ENCODE assay signal across 27 mouse cellular contexts in the genomic region with DNA sequence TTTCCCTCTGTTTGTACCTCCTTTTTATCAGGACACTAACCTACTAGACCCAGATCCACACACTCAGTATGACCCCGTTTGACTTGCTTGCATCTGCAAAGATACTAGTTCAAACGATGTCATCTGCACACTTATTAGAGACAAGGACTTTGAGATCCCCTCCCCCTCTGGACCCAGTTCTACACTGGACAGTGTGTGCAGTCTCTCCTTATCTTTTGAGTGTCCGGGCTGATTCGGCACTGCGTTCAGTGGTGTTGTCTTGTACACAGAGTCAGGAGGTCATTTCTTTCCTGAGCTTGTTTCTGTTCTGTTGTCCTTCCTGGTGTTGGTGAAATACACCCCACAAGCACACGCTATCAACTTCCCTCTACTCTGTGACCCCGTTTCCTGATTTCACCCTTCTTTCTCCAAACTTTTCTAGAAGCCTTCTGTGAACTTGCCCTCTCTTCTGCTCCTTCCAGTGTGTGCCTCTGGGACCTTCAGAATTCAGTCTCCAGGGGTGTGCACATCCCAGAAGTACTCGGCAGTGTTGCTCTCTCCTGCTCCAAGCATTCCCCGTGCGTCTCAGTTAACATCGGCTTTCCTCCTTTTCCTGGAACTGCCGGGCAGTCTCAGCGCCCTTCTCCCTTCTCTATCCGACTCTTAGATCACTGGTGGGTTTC. TPM values are rescaled to one million over a fixed set of nuclear protein-coding genes. Genes with fewer than 3 reads are reported as not detected.
DNase-seq lines count a peak whose midpoint lies in the region; ATAC-seq and TF ChIP-seq lines count a peak whose summit lies in the region.
"Had no signal": no experiment of that assay in that cellular context is flagged by ENCODE, and none has a peak within 500 bp of the region (broad histone marks: within the 10 kb centered on the region; RNA-seq: fewer than 3 reads in every experiment).

No protein-coding gene starts in this region.

- H3K9me3 ChIP-seq in heart, embryonic 11.5 days (replicated peaks; ENCODE audit: control insufficient read depth, low read length), result no peaks in the 10 kb centered on the region
- no peaks in the 10 kb centered on the region for H3K9me3 ChIP-seq in heart, embryonic 15.5 days (replicated peaks)
- H3K9me3 ChIP-seq in liver, embryonic 13.5 days (replicated peaks), result no peaks in the 10 kb centered on the region
- H3K9me3 ChIP-seq: embryonic facial prominence, embryonic 13.5 days; limb, embryonic 13.5 days; neural tube, embryonic 13.5 days had no signal

- H3K9ac ChIP-seq in heart, embryonic 11.5 days (ENCODE audit: low read depth, low read length), result peak overlapping the region; percentile 43; the same call in 1 of the 2 replicates
- H3K9ac ChIP-seq in heart, embryonic 15.5 days, result no peak overlapping the region
- no peak overlapping the region for H3K9ac ChIP-seq in liver, embryonic 13.5 days
- H3K9ac ChIP-seq: embryonic facial prominence, embryonic 13.5 days; limb, embryonic 13.5 days; neural tube, embryonic 13.5 days had no signal

- no peak for DNase-seq in heart, adult 9 months (ENCODE audit: low spot score in 2 of 2)
- no peak for DNase-seq in liver, embryonic 13.5 days
- DNase-seq in kidney, adult 9 months, result no peak
- no peak for DNase-seq in left cerebral cortex, adult 2 months (ENCODE audit: extremely low spot score in 1 of 2, low spot score in 2 of 2)
- no peak for DNase-seq in frontal cortex, postnatal 10 days (ENCODE audit: low spot score in 2 of 2)
- DNase-seq: adrenal gland, adult 2 months; cerebellum, adult 11-12 months; cerebellum, postnatal 14 days; gastrocnemius, postnatal 10 days; kidney, postnatal 4 days; lung, adult 2 months; retina, postnatal 1 day; right cerebral cortex, postnatal 25 days; spleen, adult 18-20 months had no signal

- peak overlapping the region; percentile 5; the same call in 1 of the 2 replicates for H3K4me3 ChIP-seq in heart, embryonic 11.5 days (ENCODE audit: low read depth, low read length)
- H3K4me3 ChIP-seq in heart, embryonic 15.5 days, result no peak overlapping the region
- no peak overlapping the region for H3K4me3 ChIP-seq in liver, embryonic 13.5 days (replicated peaks)
- H3K4me3 ChIP-seq in left cerebral cortex, adult 2 months, result no peak overlapping the region
- H3K4me3 ChIP-seq: embryonic facial prominence, embryonic 13.5 days; erythroblast, embryonic 14.5 days; limb, embryonic 13.5 days; myocyte; neural tube, embryonic 13.5 days had no signal

- intact Hi-C loops in left cerebral cortex, adult 2 months (cut with DNase I), result no loop called here

- peaks cover 37% of the 10 kb centered on the region for H3K4me1 ChIP-seq in heart, embryonic 11.5 days (ENCODE audit: control insufficient read depth, insufficient read depth, low read length)
- H3K4me1 ChIP-seq in heart, embryonic 15.5 days (replicated peaks), result peaks cover 37% of the 10 kb centered on the region
- H3K4me1 ChIP-seq in liver, embryonic 13.5 days (replicated peaks), result peaks cover 20% of the 10 kb centered on the region
- H3K4me1 ChIP-seq: limb, embryonic 13.5 days had no signal

- no peak for TF ChIP-seq CTCF in left cerebral cortex, adult 2 months (IDR thresholded peaks at IDR 0.05)

- peak overlapping the region; percentile 64 for H3K27ac ChIP-seq in heart, embryonic 11.5 days (ENCODE audit: low read depth, low read length)
- no peak overlapping the region for H3K27ac ChIP-seq in heart, embryonic 15.5 days
- no peak overlapping the region for H3K27ac ChIP-seq in liver, embryonic 13.5 days
- no peak overlapping the region for H3K27ac ChIP-seq in left cerebral cortex, adult 2 months
- H3K27ac ChIP-seq: embryonic facial prominence, embryonic 13.5 days; limb, embryonic 13.5 days; neural tube, embryonic 13.5 days had no signal

- 15% methylated on average over 14 of the region's 14 CpGs for WGBS in heart, embryonic 11.5 days (ENCODE audit: insufficient replicate concordance)
- 20% methylated on average over 14 of the region's 14 CpGs for WGBS in heart, embryonic 15.5 days
- 19% methylated on average over 14 of the region's 14 CpGs for WGBS in liver, embryonic 13.5 days (ENCODE audit: insufficient replicate concordance)

- no peaks in the 10 kb centered on the region for H3K36me3 ChIP-seq in heart, embryonic 11.5 days (ENCODE audit: control insufficient read depth, insufficient read depth, low read length)
- no peaks in the 10 kb centered on the region for H3K36me3 ChIP-seq in heart, embryonic 15.5 days
- H3K36me3 ChIP-seq in liver, embryonic 13.5 days, result no peaks in the 10 kb centered on the region
- H3K36me3 ChIP-seq: embryonic facial prominence, embryonic 13.5 days; limb, embryonic 13.5 days; neural tube, embryonic 13.5 days had no signal

- no peaks in the 10 kb centered on the region for H3K27me3 ChIP-seq in heart, embryonic 11.5 days (ENCODE audit: control insufficient read depth, insufficient read depth, low read length)
- no peaks in the 10 kb centered on the region for H3K27me3 ChIP-seq in heart, embryonic 15.5 days
- no peaks in the 10 kb centered on the region for H3K27me3 ChIP-seq in liver, embryonic 13.5 days
- H3K27me3 ChIP-seq: embryonic facial prominence, embryonic 13.5 days; limb, embryonic 13.5 days; neural tube, embryonic 13.5 days had no signal

- no peak for ATAC-seq in heart, embryonic 11.5 days (replicated peaks; ENCODE audit: insufficient number of reproducible peaks, low FRiP score, low TSS enrichment)
- ATAC-seq in granulocyte monocyte progenitor cell, adult 5-6 weeks (replicated peaks; ENCODE audit: poor library complexity, severe bottlenecking), result peak; percentile 35
- no peak for ATAC-seq in heart, embryonic 15.5 days (replicated peaks; ENCODE audit: insufficient number of reproducible peaks, insufficient read depth, low FRiP score, low read depth)
- no peak for ATAC-seq in liver, embryonic 13.5 days (ENCODE audit: low read depth)
- ATAC-seq: forebrain, embryonic 14.5 days; intestine, postnatal 0 days; midbrain, embryonic 16.5 days had no signal

- peak overlapping the region; percentile 60 for H3K4me2 ChIP-seq in heart, embryonic 11.5 days
- peak overlapping the region; percentile 24 for H3K4me2 ChIP-seq in heart, embryonic 15.5 days
- peak overlapping the region; percentile 14; the same call in 1 of the 2 replicates for H3K4me2 ChIP-seq in liver, embryonic 13.5 days
- H3K4me2 ChIP-seq: embryonic facial prominence, embryonic 13.5 days; limb, embryonic 13.5 days; neural tube, embryonic 13.5 days had no signal

RNA-seq across cellular contexts. Expression of a gene that starts 19.0 kb away (rescaled TPM):
- polyA plus RNA-seq in heart, embryonic 11.5 days (2014; fragmentation: Nextera tagmentation; extraction: Ambion mirVana), result 5.5 and 6.2 TPM in 2 replicates
- 0.81 and 1.7 TPM in 2 replicates for total RNA-seq in granulocyte monocyte progenitor cell, adult 5-6 weeks (2014; fragmentation: Nextera tagmentation)
- total RNA-seq in granulocyte monocyte progenitor cell, adult 5-6 weeks (2017), result 1.2 and 2.4 TPM in 2 replicates
- polyA plus RNA-seq in heart, embryonic 15.5 days (2015; fragmentation: Nextera tagmentation; extraction: Ambion mirVana), result 2.6 and 2.8 TPM in 2 replicates
- 0.69 and 1.0 TPM in 2 replicates for polyA plus RNA-seq in liver, embryonic 13.5 days (2015; fragmentation: Nextera tagmentation; extraction: Ambion mirVana)
- total RNA-seq in left cerebral cortex, adult 2 months (2021), result 10 to 100 TPM; 46.5 to 52.0 TPM
- total RNA-seq: MEL had no signal
- polyA plus RNA-seq: C2C12; erythroblast, embryonic 14.5 days had no signal
